Mouse (Mus musculus): ENCODE measurements around the gene Usp46.

The Usp46 gene

DNA sequence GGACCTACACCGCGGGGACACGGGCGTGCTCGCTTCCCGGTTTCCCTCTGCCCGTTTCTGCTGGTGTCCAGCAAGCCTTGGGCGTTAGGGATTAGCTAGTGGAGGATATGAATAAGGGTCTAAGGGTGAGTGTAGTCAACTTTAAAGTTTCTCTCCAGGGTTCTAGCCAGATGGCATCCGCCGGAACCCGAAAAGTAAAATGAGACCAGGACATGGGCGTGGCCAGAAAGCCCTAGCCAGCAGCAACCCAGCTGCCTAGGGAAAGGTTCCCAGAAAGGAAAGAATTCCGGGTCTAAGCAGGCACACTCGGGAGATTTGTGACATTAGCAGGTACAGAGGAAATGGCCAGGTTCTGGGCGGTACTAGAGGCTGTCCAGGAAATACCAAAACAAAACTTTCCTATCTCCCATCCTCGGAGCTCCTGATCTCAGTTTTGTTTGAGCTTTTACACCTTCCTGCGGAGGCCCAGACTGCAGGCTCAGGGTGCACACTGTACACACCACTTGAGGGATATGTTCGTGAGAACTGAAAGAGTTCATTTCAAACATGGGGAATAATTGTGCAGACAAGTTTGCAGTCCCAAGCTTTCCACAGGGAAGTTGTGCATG, 587 bp upstream of the Usp46 start:
- DNase-seq = peak; percentile 69

DNA sequence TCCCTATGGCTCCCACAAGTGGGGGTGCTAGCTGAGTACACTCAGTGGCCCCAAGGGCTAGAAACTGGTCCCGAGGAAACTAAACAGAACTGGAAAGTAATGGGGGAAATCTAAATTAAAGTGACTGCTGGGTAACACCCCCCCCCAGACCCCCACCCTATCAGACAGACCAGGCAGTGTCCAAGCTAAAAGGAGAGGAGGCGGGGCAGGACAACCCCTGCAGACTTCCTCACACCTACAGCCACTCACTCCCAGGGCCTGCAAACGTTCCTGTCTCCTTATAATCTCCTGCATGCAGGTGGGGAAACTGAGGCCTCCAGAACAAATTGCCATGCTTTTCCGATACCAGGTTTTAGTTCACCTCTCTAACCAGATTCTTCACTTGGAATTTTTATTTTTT, 885 bp downstream of the Usp46 start:
- DNase-seq = peak; percentile 35

DNA sequence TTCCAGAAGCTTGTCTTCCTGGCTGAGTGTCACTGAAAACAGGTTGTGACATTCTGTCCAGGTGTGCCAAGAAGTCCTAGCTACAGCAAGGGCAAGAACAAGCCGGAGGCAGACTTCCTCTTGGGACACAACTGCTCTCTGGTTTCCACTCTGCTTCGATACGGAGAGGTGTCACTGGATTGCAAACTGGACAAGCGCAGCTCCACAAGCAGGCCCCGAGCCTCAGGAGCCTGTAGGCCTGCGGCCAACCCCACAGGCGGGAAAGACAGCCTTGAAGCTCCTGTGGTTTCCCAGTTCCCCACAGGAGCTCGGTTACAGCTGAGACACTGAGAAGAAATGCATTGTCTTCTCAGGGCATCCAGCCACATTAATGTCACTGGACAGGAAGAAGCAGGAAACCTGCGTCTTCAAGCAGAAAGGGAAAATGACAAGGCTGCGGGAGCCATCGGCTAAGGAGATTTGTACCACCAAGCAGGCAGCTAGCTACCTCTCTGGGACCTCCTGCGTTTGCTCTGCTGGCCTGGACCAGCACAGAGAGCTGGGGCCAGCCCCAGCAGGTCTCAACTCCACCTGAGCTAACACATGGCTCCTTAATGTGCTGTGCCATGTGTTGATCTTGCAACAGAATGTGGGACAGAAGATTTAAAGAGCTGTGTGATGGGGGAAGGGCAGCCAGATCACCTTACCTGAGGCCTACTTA, 1.7 kb downstream of the Usp46 start:
- DNase-seq = peak; percentile 35

DNA sequence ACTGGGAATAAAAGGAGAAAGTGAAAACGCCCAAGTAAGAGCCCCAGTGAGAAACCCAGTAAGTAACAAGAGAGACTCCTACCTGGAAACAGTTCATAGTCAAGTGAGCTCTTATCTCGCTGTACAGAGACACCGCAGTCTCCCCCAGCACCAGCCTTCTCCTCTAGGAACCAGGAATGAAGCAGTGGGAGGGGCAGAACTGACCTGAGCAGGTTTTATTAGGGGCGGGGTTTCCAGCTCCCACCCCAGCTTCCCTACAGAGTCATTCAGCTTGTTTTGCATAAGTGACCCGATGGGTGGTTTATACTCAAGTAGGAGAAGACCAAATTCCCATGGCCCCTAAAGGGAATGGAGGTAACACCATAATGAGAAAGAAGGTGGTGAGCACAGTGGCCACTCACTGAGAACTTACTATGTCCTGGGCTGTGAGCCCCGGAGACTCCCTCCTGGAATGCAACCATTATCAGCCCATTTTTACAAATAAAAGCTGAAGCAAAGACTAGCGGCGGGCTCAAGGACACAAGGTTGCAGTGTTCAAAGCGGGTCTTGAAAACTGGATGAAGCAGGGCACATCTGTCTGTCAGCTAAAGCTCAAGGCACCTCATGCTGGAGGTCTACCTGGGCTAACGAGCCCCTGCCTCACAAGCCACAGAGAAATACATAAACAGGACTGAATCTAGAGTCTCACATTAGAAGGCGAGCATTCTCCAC, 2.5 kb downstream of the Usp46 start:
- DNase-seq = peak; percentile 91

DNA sequence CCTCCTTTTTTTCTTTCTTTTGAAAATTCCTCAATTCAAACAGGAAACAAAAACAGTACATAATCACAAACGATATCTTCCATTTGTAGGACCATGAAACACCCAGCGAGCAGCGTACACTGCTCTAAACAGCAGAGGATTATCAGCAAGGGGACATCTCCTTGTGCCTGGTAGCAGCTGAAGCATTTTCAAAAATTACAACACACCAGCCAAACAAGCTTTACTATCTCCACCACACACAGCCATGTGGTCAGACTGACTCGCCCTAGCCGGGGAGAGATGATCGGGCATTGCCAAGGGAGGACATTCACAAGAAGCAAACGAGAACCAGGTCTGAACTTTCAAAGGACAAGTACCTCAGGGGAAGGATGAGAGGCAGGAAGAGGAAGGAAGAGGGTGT, 3.4 kb downstream of the Usp46 start:
- peak; percentile 81 for DNase-seq

DNA sequence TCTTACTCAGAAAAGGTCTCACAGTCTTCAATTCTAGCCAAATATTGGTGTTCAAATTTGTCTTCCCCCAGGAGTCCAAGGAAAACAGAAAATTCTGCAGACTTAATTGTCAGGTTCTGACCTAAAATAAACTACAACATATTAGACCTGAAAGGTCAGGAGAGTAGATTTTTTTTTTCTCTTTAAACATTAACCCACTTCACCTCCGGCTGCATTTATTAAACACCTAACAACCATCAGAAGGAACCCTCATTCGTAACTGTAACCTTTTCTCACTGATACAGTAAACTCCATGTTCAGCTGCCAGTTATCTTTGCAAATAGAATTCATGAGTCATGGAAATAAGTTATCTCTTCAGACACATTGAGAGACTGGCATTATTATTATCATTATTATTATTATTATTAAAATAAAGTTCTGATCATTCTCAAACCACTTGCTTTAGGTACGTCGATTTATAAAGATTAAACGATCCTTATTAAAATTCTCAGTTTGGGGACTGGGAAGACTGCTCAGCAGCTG, 4.9 kb downstream of the Usp46 start:
- DNase-seq = no peak

DNA sequence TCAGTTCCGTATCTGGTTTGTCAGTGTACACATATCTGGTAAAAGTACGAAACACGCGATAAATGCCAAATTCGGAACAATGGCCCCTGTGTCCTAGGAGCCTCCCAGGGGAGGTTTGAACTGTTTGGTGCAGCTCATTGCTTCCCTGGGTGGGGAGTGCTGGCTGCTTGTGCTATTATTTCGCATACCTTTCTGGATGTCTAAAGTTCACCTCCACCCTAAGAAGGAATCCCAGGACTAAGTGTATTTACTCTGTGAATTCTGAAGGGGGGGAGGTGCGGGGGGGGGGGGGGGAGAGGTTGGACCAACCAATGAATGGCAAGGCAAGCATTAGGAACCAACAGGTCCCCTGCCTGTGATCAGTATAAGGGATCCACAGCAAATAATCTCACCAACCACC, 6.0 kb downstream of the Usp46 start:
- no peak for DNase-seq

DNA sequence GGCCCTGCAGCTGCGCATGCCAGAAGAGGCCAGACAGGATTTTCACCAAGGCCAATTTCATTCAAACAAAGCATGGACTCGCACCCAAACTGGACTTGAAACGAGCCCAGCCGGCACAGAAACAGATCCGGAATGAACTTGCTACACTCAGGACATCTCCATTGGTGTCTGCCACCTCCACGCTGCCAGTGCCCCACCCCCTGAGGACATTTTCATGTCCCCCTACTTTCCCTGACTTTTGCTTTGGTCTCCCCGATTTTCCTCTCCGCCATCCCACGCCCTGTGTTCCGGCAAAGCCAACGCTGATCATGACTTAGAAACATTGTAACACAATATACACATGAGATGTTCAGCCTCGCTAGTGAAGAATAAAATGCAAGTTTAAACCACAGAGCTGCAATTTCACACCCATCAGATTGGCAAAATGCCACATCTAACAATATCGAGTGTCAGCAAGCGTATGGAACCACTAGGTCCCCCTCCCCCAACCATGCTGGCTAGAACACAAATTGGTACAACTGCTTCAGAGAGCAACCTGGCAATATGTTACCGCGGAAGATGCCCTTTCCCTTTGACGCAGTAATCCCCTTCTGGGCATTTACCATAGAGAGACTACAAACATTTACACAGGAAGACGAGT, 6.7 kb downstream of the Usp46 start:
- DNase-seq = no peak

DNA sequence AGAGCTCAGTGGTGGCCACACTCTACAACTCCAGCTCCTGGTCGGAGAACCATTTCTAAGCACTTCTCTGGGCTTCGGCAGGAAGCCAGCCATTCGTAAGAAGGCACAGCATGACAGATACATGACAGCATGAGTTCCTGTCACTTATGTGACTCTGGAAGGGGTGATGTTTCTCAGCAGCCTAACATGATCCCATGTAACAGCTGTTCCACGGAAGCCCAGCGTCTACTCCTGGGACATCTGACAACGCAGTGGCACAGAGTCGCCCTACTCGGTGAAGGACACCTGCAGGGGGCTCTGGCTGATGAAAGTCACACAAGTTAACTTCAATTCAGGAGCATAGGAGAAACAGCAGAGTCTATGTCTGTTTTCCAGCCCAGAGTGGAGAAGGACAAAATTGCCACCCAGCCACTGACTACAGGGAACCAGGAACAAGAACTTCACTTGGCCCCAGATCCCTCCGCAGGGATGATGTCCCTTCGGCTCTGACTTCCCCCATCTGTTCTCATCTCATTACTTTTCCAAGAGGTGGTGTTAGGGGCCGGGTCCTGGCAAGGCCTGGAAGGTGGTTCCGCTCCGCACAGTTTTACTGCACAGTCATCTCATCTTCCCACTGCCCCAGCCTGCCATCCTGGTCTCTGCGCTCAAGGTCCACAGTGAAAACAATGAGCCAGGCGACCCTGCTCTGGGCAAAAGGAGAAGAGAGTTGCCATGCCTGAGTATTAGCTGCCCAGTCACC, 15.9 kb downstream of the Usp46 start:
- DNase-seq = no peak

DNA sequence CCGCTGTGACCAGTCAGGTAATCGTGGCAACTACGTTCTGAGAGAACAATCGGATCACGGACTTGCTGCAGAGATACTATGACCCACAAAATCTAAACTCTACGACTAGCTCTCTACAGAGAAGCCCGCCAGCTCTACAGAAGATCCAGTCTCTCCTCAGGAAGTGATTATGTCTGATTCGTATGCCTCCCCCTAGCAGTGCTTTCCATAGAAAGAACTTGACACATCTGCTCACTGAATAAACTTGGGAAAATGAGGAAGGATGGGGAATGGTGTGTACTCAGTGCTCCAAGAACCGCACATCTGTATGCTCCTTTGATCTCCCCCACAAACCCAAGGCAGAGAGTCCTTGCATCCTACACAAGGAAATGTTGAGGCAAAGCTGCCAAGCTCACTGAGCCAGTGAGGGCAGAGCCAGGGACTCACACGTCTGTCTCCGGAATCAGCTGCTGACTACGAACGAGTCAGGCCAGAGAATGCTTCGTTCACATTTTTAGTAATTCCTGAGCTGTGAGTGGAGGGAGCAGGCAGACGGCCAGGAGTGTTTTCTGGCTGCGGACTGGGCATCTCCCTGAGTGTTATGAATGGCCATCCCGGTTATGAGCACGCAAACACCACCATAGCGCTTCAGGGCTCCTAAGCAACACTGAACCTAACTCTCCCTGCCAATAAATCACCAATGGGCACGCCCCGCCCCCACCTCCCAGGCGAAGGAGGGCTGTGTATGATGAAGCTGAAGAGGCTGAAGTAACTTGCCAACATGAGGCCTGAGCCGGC, 16.6 kb downstream of the Usp46 start:
- DNase-seq = no peak

DNA sequence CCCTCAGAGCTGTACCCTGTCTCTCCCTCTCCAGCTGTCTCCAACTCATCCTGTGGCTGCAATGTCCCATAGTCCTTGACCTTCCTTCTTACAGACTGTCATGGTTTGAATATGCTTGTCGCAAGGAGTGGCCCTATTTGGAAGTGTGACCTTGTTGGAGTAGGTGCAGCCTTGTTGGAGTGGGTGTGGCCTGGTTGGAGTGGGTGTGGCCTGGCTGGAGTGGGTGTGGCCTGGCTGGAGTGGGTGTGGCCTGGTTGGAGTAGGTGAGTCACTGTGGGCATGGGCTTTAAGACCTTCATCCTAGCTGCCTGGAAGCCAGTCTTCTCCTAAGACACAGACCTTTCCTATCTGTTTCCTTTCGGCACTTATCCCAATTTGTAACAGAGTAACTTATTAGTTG, 17.3 kb downstream of the Usp46 start:
- peak; percentile 77 for DNase-seq

DNA sequence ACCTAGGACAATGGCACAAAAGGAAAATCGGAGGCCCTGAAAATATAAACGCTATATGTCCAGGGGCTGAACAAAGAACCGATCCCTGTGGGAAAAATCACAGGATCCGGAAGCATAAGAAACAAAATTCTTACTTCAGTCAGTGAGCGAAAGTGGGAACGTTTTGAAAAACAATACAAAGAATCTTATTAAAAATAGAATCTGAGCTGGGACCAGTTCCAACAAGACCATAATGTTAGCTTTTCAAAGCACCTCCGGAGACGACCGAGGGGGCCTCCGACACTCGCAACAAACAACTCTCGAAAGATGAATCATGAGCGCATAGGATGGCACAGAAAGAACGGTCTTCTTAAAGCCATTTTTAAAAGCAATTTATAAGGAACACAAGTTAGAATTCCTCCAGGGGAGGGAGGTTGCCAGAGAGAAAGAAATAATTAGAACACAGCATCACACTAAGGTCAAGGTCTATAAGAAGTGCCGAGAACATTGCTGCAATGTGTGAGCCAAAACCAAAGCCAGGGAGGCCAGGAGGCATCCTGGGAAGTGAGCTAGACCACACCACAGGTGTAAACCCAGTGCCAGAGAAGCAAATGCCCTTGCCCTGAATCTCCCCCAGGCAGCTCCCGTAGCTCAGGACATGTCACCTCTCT, 19.3 kb downstream of the Usp46 start:
- no peak for DNase-seq

DNA sequence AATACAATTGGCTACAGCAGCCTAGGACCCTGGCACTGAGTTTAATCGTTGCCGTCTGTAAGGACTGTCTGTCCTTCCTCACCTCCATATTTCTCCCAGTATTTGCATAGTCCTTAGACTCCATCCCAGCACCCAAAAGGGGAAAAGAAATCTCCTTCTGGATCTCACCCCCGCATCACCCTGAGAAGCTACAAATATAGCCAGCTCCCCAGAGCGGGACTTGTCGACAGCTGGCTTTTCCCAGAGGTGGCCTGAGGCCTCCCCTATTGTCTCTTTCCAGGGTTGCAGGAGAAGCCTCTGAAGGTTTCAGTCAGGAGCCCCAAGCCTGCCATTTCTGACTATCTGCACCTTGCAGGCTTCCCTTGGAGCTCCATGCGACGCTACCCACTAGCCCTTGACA, 23.6 kb downstream of the Usp46 start:
- no peak for DNase-seq

DNA sequence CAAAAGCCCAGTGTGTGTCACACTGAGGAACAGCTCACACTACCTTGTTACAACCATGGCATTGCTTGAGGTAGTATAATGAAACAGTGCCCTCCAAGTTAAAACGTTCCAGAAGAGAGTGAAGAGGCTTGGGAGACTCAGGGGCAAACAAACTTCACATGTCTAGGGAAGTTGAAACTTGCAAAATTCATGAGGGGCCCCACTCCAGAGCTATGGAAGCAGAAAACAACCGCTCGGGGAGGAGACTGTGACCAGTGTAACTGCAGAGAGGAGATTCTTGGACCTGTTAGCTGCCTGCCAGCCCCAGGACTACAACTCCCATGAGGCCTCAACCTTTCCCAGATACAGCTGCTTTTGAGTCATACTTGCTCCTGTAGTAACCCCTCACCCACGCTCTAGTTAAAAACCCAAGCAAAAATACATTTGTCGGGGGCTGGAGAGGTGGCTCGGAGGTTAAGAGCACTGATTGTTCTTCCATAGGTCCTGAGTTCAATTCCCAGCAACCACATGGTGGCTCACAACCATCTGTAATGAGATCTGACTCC, 25.4 kb downstream of the Usp46 start:
- no peak for DNase-seq

DNA sequence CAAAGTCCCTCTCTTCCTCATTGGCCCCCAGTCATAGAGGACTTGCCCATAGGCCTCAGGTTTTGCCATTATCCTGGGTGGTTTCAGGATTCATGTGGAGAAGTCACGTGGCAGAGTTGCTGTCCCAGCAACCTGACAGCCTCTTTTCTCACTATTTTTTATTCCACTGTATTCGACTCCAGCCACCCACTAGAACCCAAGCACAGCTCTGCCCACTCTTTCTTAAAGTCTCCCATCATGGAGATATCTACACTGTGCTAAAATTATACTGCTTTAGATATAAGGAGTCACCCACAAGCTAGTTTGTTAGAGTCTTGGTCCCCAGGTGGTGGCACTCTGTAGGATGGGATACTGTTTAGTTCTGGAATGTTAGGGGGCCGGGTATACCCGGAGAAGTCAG, 27.7 kb downstream of the Usp46 start:
- no peak for DNase-seq

DNA sequence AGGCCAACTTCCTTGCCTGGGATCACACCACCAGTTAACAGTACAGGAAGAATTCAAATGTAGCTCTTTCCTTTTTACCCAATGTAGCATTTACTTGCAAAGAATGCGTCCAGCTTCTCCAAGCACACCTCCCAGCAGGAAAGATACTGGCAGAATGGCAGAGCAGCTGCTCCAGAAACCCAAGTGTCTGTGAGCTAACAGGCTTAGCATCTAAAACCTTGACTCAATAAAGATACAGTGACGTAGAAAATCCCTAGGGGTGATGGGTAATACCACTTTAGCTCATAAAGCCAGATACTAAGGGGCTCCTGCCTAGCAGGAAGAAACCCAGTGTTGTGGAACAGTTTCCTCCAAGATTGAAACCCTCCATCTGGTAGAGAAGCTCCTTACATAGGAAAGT, 32.8 kb downstream of the Usp46 start:
- no peak for DNase-seq

DNA sequence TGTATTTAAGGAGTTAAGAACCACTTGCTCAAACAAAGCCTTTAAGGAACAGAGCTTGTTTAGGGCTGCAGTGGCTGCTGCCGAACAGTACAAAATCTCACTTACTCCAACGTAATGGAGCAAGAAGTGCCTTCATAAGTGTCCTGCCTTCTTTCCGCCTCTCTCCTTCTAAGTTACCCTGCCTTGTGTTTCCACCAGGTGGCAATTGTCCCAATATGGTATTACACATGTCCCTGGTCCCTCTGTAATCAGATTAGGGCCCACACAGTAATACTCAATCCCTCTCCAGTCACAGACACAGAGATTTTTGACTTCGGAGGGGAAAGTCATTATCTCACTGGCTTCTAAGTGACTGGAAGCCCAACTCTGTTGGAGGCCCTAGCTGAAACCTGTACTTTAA, 34.1 kb downstream of the Usp46 start:
- DNase-seq = no peak

DNA sequence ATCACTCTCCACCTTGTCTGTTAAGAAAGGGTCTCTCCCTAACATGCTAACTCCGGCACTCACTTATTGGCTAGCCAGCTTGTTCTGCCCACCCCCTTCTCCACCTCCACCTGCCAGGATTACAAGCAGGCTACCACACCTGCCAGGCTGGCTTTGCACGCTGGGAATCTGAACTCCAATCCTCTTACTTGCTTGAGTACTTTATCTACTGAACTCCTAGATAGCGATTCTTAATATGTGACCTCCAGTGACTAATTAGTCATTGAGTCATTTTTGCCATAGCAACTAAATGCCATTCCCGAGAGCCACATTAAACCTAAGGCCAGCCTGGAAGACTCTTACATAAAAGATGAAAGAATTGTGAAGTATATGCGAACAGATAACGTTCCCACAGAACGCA, 38.4 kb downstream of the Usp46 start:
- no peak for DNase-seq

DNA sequence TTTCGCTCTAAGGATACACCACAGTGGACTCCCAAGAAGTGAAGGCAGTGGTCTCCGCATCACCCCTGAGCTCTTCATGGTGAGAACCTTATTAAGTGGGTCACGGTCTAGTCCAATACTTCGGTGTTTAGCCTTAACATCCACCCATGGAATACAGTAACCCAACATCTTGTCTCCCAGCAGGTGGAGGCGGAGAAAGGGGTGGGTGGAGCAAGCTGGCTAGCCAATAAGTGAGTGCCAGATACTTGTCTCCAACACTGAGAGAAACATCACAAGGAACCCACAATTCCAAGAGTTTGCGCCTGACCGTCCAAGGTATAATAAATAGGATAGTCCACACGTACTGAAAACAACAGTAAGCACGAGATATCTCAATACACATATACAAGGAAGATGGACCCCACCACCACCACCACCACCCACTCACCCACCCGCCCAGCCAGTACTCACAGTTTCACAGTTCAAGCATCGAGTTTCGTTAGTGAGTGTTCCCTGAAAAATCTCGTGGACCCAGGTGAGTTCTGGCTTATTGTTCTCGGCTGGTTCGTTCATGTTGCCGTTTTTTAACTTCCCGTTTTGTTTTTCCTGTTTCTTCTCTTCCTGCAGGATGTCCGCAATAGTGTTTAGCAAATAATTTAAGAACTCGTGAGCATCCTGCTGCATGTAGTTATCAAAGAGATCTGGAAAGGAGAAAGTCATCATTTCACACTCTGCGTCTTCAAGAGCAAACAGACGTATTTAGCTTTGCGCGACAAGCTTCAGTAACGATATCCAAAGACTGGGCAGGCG, 39.3 kb downstream of the Usp46 start:
- DNase-seq = no peak

DNA sequence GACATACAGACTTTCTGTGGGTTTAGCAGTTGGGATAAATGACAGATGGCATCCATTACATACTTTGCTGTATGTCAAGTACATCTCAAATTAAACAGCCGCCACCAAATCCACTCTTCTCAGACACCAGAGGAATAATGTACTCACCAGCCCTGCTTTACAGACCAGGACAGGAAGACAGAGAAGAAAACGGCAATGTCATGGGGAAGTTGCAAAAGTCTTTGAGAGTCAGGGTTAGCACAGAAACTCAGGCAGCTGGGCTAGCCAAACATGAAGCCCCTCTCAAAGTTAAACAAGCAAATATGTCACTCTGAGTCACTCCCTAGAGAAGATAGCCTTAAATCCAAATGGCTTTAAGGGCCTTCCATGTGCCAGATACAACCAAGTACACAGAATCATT, 40.0 kb downstream of the Usp46 start:
- DNase-seq = no peak
